Mouse (Mus musculus) hindbrain, embryonic 16.5 days (tissue): ENCODE measurements around the gene Mast3. TPM values are rescaled to one million over a fixed set of nuclear protein-coding genes. Genes with fewer than 3 reads are reported as not detected.

ENCODE experiments used
- ATAC-seq: fragments of 200-750 bp; cut with Nextera tagmentation; 2 replicates; pipeline ENCODE4 v1.8.0; 2017; ENCODE audit warnings: moderate TSS enrichment, moderate library complexity
- H3K27ac ChIP-seq: fragments of 300-500 bp; sonication (generic); 2 replicates; pipeline ENCODE4 v1.5.1; 2014; ENCODE audit warnings: low read depth, mild to moderate bottlenecking, control low read depth, low read length, moderate library complexity
- H3K27me3 ChIP-seq: fragments of 300-500 bp; sonication (generic); replicated peaks from 2 replicates; pipeline ENCODE4 v1.6.1; 2014; ENCODE audit warnings: low read length; ENCODE audit not compliant: control insufficient read depth, insufficient read depth
- H3K36me3 ChIP-seq: fragments of 300-500 bp; sonication (generic); 2 replicates; pipeline ENCODE4 v1.6.1; 2014; ENCODE audit warnings: mild to moderate bottlenecking, low read length, moderate library complexity, mixed read lengths; ENCODE audit not compliant: control insufficient read depth, insufficient read depth
- H3K4me1 ChIP-seq: fragments of 300-500 bp; sonication (generic); 2 replicates; pipeline ENCODE4 v1.6.1; 2014; ENCODE audit warnings: low read depth, low read length; ENCODE audit not compliant: control insufficient read depth, insufficient read depth
- H3K4me2 ChIP-seq: fragments of 300-500 bp; sonication (generic); 2 replicates; pipeline ENCODE4 v1.6.1; 2014; ENCODE audit warnings: mild to moderate bottlenecking, low read length, control low read depth, moderate library complexity
- H3K4me3 ChIP-seq: fragments of 300-500 bp; sonication (generic); 2 replicates; pipeline ENCODE4 v1.5.1; 2014; ENCODE audit warnings: mild to moderate bottlenecking, low read length, control low read depth, moderate library complexity
- H3K9ac ChIP-seq: fragments of 300-500 bp; sonication (generic); 2 replicates; pipeline ENCODE4 v1.6.1; 2014; ENCODE audit warnings: low read depth, mild to moderate bottlenecking, control low read depth, low read length, moderate library complexity
- H3K9me3 ChIP-seq: fragments of 300-500 bp; sonication (generic); 2 replicates; pipeline ENCODE4 v1.6.1; 2014; ENCODE audit warnings: mild to moderate bottlenecking, low read length, moderate library complexity; ENCODE audit not compliant: control insufficient read depth
- WGBS: fragments of 180-500 bp; shearing (Covaris S2); extraction: QIAGEN DNeasy Blood & Tissue Kit; methylation state at CpG from one replicate; pipeline ENCODE4 v1.1.7; 2014; 5-methylcytosine and 5-hydroxymethylcytosine counted together
- polyA plus RNA-seq: library from polyadenylated mRNA; unstranded; fragments of >200 nt; fragmentation: Nextera tagmentation; extraction: Ambion mirVana; gene quantifications from 2 replicates; pipeline ENCODE4 v1.2.1, GENCODE M21; 2015

Gene Mast3
- polyA plus RNA-seq, 1 experiment from 2014 or later, result 21.9 TPM

DNA sequence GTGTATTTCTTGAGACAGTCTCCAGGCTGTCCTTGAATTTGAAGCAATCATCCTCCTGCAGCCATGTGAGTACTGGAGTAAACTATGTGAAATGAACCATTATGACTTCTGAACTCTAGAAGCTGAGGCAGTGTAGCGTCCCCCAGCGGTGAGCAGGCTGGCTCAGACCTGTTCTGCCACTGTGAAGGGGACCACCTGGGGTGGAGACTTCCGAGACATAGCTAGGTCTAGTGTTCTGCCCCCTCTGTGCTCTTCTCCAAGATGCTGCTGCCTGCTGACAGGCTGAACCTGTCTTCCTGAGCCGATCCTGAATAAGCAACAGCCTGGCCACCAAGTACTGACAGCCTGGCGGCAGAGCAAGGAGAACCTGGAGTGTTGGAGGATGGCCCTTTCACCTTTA, 40.3 kb upstream of the Mast3 start:
- Histone ChIP-seq H3K9me3 (no peaks in the 10 kb centered on the region), H3K4me3 (no peak overlapping the region), H3K4me1 (peaks cover 5% of the 10 kb centered on the region)

GRCm38 (mm10) chr8:70844523-70844922, 39.7 kb upstream of the Mast3 start:
- H3K36me3 ChIP-seq, result no peaks in the 10 kb centered on the region
- ATAC-seq, result no peak
- H3K9me3 ChIP-seq, result no peaks in the 10 kb centered on the region
- H3K4me3 ChIP-seq, result no peak overlapping the region
- no peak overlapping the region for H3K27ac ChIP-seq
- no peak overlapping the region for H3K9ac ChIP-seq
- no peaks in the 10 kb centered on the region for H3K27me3 ChIP-seq
- H3K4me2 ChIP-seq, result no peak overlapping the region
- peaks cover 8% of the 10 kb centered on the region for H3K4me1 ChIP-seq
- WGBS, result 3% methylated on average over 6 of the region's 6 CpGs

More for the DNA sequence above, 40.3 kb upstream of the Mast3 start:
- no peaks in the 10 kb centered on the region for H3K36me3 ChIP-seq
- H3K9ac ChIP-seq, result no peak overlapping the region
- no peaks in the 10 kb centered on the region for H3K27me3 ChIP-seq
- 43% methylated on average over 5 of the region's 5 CpGs for WGBS
- ATAC-seq, result no peak
- H3K4me2 ChIP-seq, result no peak overlapping the region
- H3K27ac ChIP-seq, result no peak overlapping the region

- Histone ChIP-seq H3K4me2 (no peak overlapping the region), H3K36me3 (no peaks in the 10 kb centered on the region), H3K27ac (no peak overlapping the region), H3K4me1 (peaks cover 8% of the 10 kb centered on the region), H3K9ac (no peak overlapping the region), H3K4me3 (no peak overlapping the region), H3K9me3 (no peaks in the 10 kb centered on the region), H3K27me3 (no peaks in the 10 kb centered on the region)
- no peak for ATAC-seq
- WGBS, result 87% methylated on average over 8 of the region's 8 CpGs
Measured at GRCm38 (mm10) chr8:70843941-70844340, 39.1 kb upstream of the Mast3 start.

GRCm38 (mm10) chr8:70843214-70843773, 38.4 kb upstream of the Mast3 start:
- no peaks in the 10 kb centered on the region for H3K9me3 ChIP-seq
- H3K27me3 ChIP-seq, result no peaks in the 10 kb centered on the region
- H3K9ac ChIP-seq, result no peak overlapping the region
- H3K27ac ChIP-seq, result no peak overlapping the region
- peaks cover 11% of the 10 kb centered on the region for H3K4me1 ChIP-seq
- WGBS, result 86% methylated on average over 5 of the region's 5 CpGs
- no peak overlapping the region for H3K4me2 ChIP-seq
- ATAC-seq, result no peak
- H3K36me3 ChIP-seq, result no peaks in the 10 kb centered on the region
- H3K4me3 ChIP-seq, result no peak overlapping the region

DNA sequence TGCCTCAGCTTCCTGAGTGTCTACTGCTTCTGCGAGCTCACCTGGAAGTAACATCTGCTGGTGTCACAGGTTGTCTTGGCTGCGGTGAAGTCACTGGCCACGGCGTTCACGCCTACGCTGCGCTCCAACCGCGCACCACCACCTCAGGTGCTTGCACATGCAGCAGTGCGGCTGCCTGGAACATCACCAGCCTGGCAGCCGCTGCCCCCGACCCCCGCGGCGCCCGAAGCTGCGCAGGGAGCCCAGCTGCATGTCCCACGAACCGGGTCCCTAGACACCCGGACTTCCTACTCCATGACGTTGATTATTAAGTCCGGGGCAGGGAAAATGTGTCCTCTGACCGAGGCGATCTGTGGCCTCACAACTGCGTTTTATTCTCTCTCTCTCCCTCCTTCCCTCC, 37.6 kb upstream of the Mast3 start:
- Histone ChIP-seq H3K4me2 (no peak overlapping the region), H3K4me3 (no peak overlapping the region), H3K27ac (no peak overlapping the region), H3K9me3 (no peaks in the 10 kb centered on the region), H3K4me1 (peaks cover 11% of the 10 kb centered on the region), H3K27me3 (no peaks in the 10 kb centered on the region), H3K36me3 (no peaks in the 10 kb centered on the region), H3K9ac (no peak overlapping the region)
- ATAC-seq, result no peak
- 74% methylated on average over 25 of the region's 25 CpGs for WGBS

DNA sequence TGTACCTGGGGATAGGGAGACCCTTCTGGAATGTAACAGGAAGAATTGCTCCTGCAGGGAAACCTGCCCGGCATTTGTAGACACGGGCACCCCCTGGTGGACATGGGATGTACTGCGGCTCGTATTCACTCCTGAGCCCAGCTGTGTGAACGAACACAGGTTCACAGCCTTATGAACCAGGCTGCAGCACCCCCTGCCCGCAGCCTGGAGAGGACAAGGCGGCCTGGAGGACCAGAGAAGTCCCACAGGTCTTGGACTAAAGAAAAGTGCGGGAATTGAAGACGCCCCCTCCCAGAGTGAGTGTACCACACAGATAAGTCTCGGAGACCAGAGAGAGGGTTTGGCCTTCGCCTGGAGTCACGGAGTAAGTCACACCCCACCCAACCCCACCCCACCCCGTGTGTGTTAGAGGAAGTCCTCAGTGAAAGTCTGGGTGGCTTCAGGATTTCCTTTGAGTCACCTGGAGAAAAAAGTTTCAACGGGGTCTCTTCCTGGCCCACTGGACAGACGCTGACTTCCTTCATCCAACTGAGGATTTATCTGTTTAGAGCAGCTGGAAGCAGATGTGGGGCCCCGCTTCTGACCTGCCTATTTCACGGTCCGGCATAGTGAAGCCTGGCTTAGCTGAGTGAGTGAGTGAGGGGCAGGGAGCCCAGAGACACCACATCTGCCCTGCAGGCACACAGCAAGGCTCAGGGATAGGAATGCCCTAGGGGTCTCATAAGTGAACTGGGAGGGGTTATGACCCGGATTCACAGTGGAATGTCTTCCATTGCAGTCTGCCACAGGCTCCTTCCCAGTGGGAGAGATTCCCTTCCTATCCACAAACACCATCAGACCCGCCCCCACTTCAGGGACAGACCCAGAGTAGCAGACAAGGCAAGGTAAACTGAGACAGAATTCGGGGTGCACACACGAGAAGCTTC, 36.6 kb upstream of the Mast3 start:
- 36% methylated on average over 22 of the region's 22 CpGs for WGBS

GRCm38 (mm10) chr8:70840590-70840989, 35.7 kb upstream of the Mast3 start:
- no peak for ATAC-seq
- WGBS, result 53% methylated on average over 10 of the region's 10 CpGs
- Histone ChIP-seq H3K9me3 (no peaks in the 10 kb centered on the region), H3K4me3 (no peak overlapping the region), H3K9ac (no peak overlapping the region), H3K36me3 (0 out of 2 replicates have a peak, but pooled peaks cover 5% of the 10 kb centered on the region), H3K4me2 (no peak overlapping the region), H3K27ac (peak overlapping the region; percentile 48; the same call in 1 of the 2 replicates), H3K27me3 (no peaks in the 10 kb centered on the region), H3K4me1 (peaks cover 11% of the 10 kb centered on the region)

More for the DNA sequence above, 36.6 kb upstream of the Mast3 start:
- Histone ChIP-seq H3K27ac (peak overlapping the region; percentile 48; the same call in 1 of the 2 replicates), H3K4me3 (no peak overlapping the region), H3K36me3 (no peaks in the 10 kb centered on the region), H3K4me2 (no peak overlapping the region), H3K27me3 (no peaks in the 10 kb centered on the region), H3K4me1 (peaks cover 11% of the 10 kb centered on the region), H3K9ac (no peak overlapping the region), H3K9me3 (no peaks in the 10 kb centered on the region)
- ATAC-seq, result no peak

DNA sequence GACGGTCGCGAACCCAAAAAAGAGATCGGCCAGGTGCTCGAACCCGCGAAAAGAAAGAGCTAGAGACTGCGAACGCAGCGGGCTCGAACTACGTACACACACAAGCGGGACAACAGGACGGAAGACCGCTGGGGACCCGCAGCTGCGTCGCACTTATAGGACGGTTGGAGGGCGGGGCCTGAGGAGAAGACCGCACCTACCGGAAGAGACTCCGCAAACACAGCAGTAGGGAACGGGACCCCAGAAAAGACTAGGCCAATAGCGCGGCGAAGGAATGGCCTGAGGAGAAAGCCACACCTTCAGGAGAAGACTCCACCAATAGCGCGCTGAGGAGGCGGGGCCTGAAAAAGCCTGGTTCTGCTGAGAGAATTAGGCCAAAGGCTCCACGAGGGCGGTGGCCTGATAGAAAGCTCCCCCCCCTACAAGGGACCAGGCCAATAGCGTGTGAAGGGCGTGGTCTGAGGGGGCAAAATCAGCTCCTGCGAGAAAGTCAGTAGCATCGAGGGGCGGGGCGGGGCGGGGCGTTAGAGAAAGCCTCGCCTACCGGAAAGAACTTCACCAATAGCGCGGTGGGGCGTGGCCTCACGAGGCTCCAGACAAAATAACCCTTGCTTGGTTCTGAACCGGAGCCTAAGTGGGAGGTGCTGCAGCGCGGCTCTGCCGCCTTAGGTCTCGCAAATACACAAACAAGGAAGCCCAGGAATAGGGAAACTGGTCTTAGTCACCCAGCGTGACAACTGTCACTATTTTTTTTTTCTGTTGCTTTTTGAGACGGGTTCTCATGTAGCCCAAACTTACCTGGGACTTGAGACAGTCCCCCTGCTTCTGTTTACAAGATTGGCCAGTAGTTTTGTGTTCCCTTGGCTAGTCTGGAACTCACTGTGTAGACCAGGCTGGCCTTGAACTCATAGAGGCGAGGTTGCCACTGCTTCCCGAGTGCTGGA, 34.8 kb upstream of the Mast3 start, which contains the start of gene Arrdc2:
TSS of gene Arrdc2 (minus strand) at position 313 of the 944 bp plus-strand sequence.
- ATAC-seq, result peak; percentile 97
- 2% methylated on average over 55 of the region's 55 CpGs for WGBS

More for the DNA sequence above, 34.8 kb upstream of the Mast3 start, which contains the start of gene Arrdc2:
- Histone ChIP-seq H3K36me3 (0 out of 2 replicates have a peak, but pooled peaks cover 5% of the 10 kb centered on the region), H3K27ac (peak within 1 kb of the TSS; percentile 92), H3K9ac (peak within 1 kb of the TSS; percentile 75), H3K4me1 (peaks cover 11% of the 10 kb centered on the region), H3K4me2 (peak within 1 kb of the TSS; percentile 73), H3K9me3 (no peaks in the 10 kb centered on the region), H3K27me3 (no peaks in the 10 kb centered on the region), H3K4me3 (peak within 1 kb of the TSS; percentile 65)
